Mouse (Mus musculus) heart, adult 2 months (tissue): ENCODE measurements at regions not wholly inside any gene's neighbourhood (a gene's known extent, or its start where the extent isn't known, plus 50 kb on each side); places are given as distances from the start of the nearest gene placed in this dataset.

Experiments
- CTCF ChIP-seq: fragments of 200-600 bp; IDR thresholded peaks from 2 replicates; pipeline ENCODE4 v1.8.1; 2022; ENCODE audit warnings: antibody characterized with exemption, mild to moderate bottlenecking, moderate library complexity
- EP300 ChIP-seq: fragments of 200-500 bp; IDR thresholded peaks from 2 replicates; pipeline ENCODE4 v1.6.1; 2011; ENCODE audit warnings: low read depth, low read length, control low read depth; ENCODE audit not compliant: insufficient read depth
- POLR2A ChIP-seq: fragments of 200-500 bp; IDR thresholded peaks from 2 replicates; pipeline ENCODE4 v1.6.1; 2011; ENCODE audit warnings: mild to moderate bottlenecking, low read depth, low read length, control low read depth; ENCODE audit not compliant: insufficient read depth

- TF ChIP-seq CTCF = no peak
- TF ChIP-seq POLR2A = no peak
- TF ChIP-seq EP300 = no peak
Measured at GRCm38 (mm10) chr16:49332107-49332722, 274.9 kb downstream of the Myh15 start.
